Mouse (Mus musculus): ENCODE data around the gene Fbxl17.

- TF ChIP-seq CTCF (IDR thresholded peaks at IDR 0.05; ENCODE audit: low read depth) (no peak), EP300 (IDR thresholded peaks at IDR 0.05; ENCODE audit: low read depth) (no peak)
Observed at GRCm38 (mm10) chr17:63403801-63404415, 95.9 kb downstream of the Fbxl17 start.
